Mouse (Mus musculus) activated CD4-positive, CD25-positive, alpha-beta regulatory T cell, adult 4 months (primary cell): ENCODE results near the gene Sdf4. TPM values are rescaled to one million over a fixed set of nuclear protein-coding genes. Genes with fewer than 3 reads are reported as not detected.

Experiments used
- ATAC-seq: one replicate; pipeline ENCODE4 v1.8.0; 2017
- polyA plus RNA-seq, 2 experiments: library from polyadenylated mRNA; unstranded; fragments of 100-300 nt; shearing (Covaris generic); gene quantifications; one replicate each; pipeline ENCODE4 v1.2.1; 2017

Sdf4 gene
- polyA plus RNA-seq, 2 experiments from 2014 or later, result 464 to 478 TPM

DNA sequence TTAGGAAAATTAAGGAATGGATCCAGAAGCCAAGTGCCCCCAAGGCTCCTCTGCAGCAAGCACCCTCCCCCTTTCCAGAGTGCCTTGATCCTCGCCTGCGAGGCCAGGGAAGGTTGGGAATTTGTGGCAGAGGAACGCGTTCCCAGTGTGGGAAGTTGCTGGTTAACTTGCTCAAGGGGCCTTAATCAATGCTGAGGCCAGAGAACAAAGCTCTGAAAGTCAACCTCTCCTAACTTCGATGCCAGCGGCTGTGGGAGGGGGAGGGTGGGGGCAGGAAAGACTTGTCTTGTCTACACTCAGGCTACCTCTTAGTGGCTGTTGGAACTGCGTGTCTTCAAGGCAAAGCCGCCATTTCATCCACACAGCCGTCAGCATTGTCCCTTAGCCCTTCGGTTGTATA, 65.0 kb downstream of the Sdf4 start:
- ATAC-seq, result no peak

DNA sequence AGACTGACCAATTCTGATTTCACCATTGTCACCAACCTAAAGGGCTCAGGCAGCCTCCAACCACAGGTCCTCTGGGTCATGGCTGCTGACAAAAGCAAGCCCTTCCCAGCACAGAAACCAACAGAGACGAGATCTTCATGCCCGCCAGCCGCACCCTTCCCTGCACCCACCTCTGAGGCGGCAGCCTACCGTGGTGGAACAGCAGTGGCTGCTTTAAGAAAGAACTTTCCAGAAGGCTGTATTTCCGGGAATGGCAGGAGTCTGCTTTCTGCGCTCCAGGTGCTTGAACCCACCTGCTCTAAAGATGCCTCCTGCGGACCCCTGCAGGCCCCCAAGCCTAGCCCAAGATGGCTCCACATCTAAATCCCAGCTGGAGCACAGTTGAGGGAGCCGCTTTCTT, 66.2 kb downstream of the Sdf4 start:
- no peak for ATAC-seq

DNA sequence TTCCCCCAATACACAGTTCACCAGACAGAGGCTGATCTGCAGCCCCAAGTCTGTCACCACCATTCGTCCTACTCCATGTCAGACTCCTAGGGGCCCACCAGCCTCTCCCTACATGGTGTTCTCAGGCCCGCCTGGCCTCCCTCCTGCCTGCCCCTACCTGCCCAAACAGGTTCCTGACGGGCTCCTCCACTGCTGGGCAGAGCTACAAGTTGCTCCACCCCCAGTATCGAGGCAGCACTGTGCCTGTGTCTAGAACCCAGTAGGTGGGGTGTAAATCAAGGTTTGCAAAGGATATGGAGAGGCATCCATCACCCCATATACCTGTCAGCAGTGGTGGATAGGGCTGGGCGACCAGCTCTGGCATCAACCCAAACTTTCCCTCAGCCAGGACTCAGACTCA, 66.6 kb downstream of the Sdf4 start, which contains the start of gene Ttll10:
TSS of gene Ttll10 (minus strand) at position 154 of the 400 bp plus-strand sequence.
- no peak for ATAC-seq

DNA sequence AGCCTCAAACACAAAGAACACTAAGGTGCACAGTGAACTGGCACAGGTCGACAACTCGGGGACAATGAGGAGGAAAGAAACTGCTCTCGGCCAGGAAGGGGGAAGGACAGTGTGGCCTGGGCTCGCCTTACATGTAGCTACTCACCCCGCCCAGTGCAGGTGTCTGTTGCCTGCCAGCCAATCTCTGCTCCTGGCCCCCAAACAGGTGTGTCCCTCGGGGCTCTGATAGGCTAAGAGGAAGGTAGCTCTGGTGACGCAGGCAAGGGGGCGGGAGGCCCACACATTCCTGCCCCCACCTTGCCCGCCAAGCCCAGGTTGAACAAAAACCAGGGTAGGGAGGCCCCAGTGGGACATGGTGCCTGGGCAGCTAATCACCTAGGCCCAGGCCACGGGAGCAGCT, 67.0 kb downstream of the Sdf4 start:
- ATAC-seq, result no peak

Other genes with a start within 250 kb of the Sdf4 start
- gene Atad3a, start 231.8 kb upstream of the Sdf4 start, polyA plus RNA-seq, result 10 to 100 TPM; 16.3 to 21.0 TPM
- under 1 TPM in 1 of 2 experiments, not detected in 1; 0.09 TPM for gene Vwa1, start 218.2 kb upstream of the Sdf4 start, polyA plus RNA-seq
- under 1 TPM in 1 of 2 experiments, not detected in 1; 0.16 TPM for gene Tmem88b, start 207.0 kb upstream of the Sdf4 start, polyA plus RNA-seq
- gene Ankrd65, start 202.4 kb upstream of the Sdf4 start, polyA plus RNA-seq, result not detected
- 100 to 1,000 TPM; 160 to 164 TPM for gene Mrpl20, start 190.0 kb upstream of the Sdf4 start, polyA plus RNA-seq
- 100 to 1,000 TPM; 115 to 122 TPM for gene Ccnl2, start 180.4 kb upstream of the Sdf4 start, polyA plus RNA-seq
- 100 to 1,000 TPM; 216 TPM for gene Aurkaip1, start 161.6 kb upstream of the Sdf4 start, polyA plus RNA-seq
- gene Mxra8, start 153.2 kb upstream of the Sdf4 start, polyA plus RNA-seq, result 1 to 10 TPM; 4.1 to 9.9 TPM
- gene Dvl1, start 145.5 kb upstream of the Sdf4 start, polyA plus RNA-seq, result 1 to 10 TPM; 2.1 to 2.7 TPM
- gene Tas1r3, start 129.5 kb upstream of the Sdf4 start, polyA plus RNA-seq, result under 1 TPM; 0.16 to 0.25 TPM
- 10 to 100 TPM; 17.7 to 18.0 TPM for gene Cptp, start 123.4 kb upstream of the Sdf4 start, polyA plus RNA-seq
- 10 to 100 TPM; 82.2 to 87.0 TPM for gene Ints11, start 123.3 kb upstream of the Sdf4 start, polyA plus RNA-seq
- gene Pusl1, start 101.1 kb upstream of the Sdf4 start, polyA plus RNA-seq, result 10 to 100 TPM; 12.6 to 25.3 TPM
- gene Acap3, start 101.0 kb upstream of the Sdf4 start, polyA plus RNA-seq, result 1 to 10 TPM; 4.9 to 6.5 TPM
- 10 to 100 TPM; 32.1 to 39.5 TPM for gene Ube2j2, start 49.0 kb upstream of the Sdf4 start, polyA plus RNA-seq
- gene C1qtnf12, start 30.6 kb upstream of the Sdf4 start, polyA plus RNA-seq, result 1 to 10 TPM; 2.5 to 5.7 TPM
- gene B3galt6, start 223 bp upstream of the Sdf4 start, polyA plus RNA-seq, result under 1 TPM; 0.90 to 0.95 TPM
- 100 to 1,000 TPM; 802 to 961 TPM for gene Tnfrsf4, start 21.0 kb downstream of the Sdf4 start, polyA plus RNA-seq
- 100 to 1,000 TPM; 770 to 845 TPM for gene Tnfrsf18, start 33.3 kb downstream of the Sdf4 start, polyA plus RNA-seq
- gene Ttll10, start 66.5 kb downstream of the Sdf4 start, polyA plus RNA-seq, result not detected
- gene 9430015G10Rik, start 117.1 kb downstream of the Sdf4 start, polyA plus RNA-seq, result 10 to 100 TPM; 14.9 to 19.3 TPM
- under 1 TPM in 1 of 2 experiments, not detected in 1; 0.20 TPM for gene Rnf223, start 137.6 kb downstream of the Sdf4 start, polyA plus RNA-seq
- gene Agrn, start 204.6 kb downstream of the Sdf4 start, polyA plus RNA-seq, result 1 to 10 TPM; 2.6 to 2.8 TPM
- 10 to 100 TPM; 29.5 to 84.6 TPM for gene Isg15, start 207.9 kb downstream of the Sdf4 start, polyA plus RNA-seq
- gene AW011738, start 210.4 kb downstream of the Sdf4 start, polyA plus RNA-seq, result 1 to 10 TPM; 2.6 to 7.4 TPM
- 1 to 10 TPM in 1 of 2 experiments, under 1 TPM in 1; 0.30 to 1.3 TPM for gene Perm1, start 223.0 kb downstream of the Sdf4 start, polyA plus RNA-seq
- 1 to 10 TPM; 5.8 to 6.1 TPM for gene Plekhn1, start 242.0 kb downstream of the Sdf4 start, polyA plus RNA-seq
- 10 to 100 TPM; 14.5 to 15.9 TPM for gene Noc2l, start 243.1 kb downstream of the Sdf4 start, polyA plus RNA-seq